Mouse (Mus musculus) E14TG2a.4 (cell line): ENCODE data around the gene Snrpa.

Source experiments
- H3K27me3 ChIP-seq: 2 replicates; pipeline ENCODE4 v1.6.1; 2014; ENCODE audit warnings: low read length, control low read depth; ENCODE audit not compliant: insufficient read depth
- H3K36me3 ChIP-seq: 2 replicates; pipeline ENCODE4 v1.6.1; 2014; ENCODE audit warnings: low read length, control low read depth; ENCODE audit not compliant: insufficient read depth
- H3K4me1 ChIP-seq: replicated peaks from 2 replicates; pipeline ENCODE4 v1.6.1; 2014; ENCODE audit warnings: low read depth, low read length, control low read depth
- H3K4me3 ChIP-seq: replicated peaks from 2 replicates; pipeline ENCODE4 v1.5.1; 2014; ENCODE audit warnings: mild to moderate bottlenecking, low read length
- H3K9me3 ChIP-seq: 2 replicates; pipeline ENCODE4 v1.6.1; 2014; ENCODE audit warnings: low read length, control low read depth
- CTCF ChIP-seq: conservative IDR thresholded peaks from 2 replicates; pipeline ENCODE4 v1.5.1; 2014; ENCODE audit warnings: low read length
- NANOG ChIP-seq: IDR thresholded peaks from 2 replicates; pipeline ENCODE4 v1.6.1; 2014; ENCODE audit warnings: borderline replicate concordance, low read length, mixed read lengths
- POU5F1 ChIP-seq: IDR thresholded peaks from 2 replicates; pipeline ENCODE4 v1.6.1; 2014; ENCODE audit warnings: low read length, borderline replicate concordance

Snrpa gene

GRCm38 (mm10) chr7:27231693-27232331 is 35.7 kb upstream of the Snrpa start:
- H3K4me3 ChIP-seq = no peak overlapping the region
- H3K27me3 ChIP-seq = peaks cover 5% of the 10 kb centered on the region
- H3K4me1 ChIP-seq = peaks cover 64% of the 10 kb centered on the region
- TF ChIP-seq CTCF = no peak
- TF ChIP-seq POU5F1 = no peak
- no peak for TF ChIP-seq NANOG
- H3K9me3 ChIP-seq = no peaks in the 10 kb centered on the region
- H3K36me3 ChIP-seq = no peaks in the 10 kb centered on the region

- H3K27me3 ChIP-seq = peaks cover 5% of the 10 kb centered on the region
- peaks cover 74% of the 10 kb centered on the region for H3K4me1 ChIP-seq
- no peaks in the 10 kb centered on the region for H3K9me3 ChIP-seq
- H3K4me3 ChIP-seq = no peak overlapping the region
- H3K36me3 ChIP-seq = peaks cover 4% of the 10 kb centered on the region
- TF ChIP-seq NANOG (no peak), POU5F1 (no peak), CTCF (peak; percentile 84)
These were observed 34.7 kb upstream of the Snrpa start for GRCm38 (mm10) chr7:27230781-27231180.

GRCm38 (mm10) chr7:27228865-27229264 is 32.8 kb upstream of the Snrpa start:
- Histone ChIP-seq H3K4me1 (peaks cover 79% of the 10 kb centered on the region), H3K4me3 (peak overlapping the region; percentile 95), H3K27me3 (peaks cover 5% of the 10 kb centered on the region), H3K36me3 (peaks cover 17% of the 10 kb centered on the region), H3K9me3 (no peaks in the 10 kb centered on the region)
- TF ChIP-seq NANOG (no peak), POU5F1 (no peak), CTCF (no peak)

GRCm38 (mm10) chr7:27228281-27228821 is 32.3 kb upstream of the Snrpa start, which contains the start of gene Itpkc:
Itpkc (minus strand) TSS chr7:27228661.
- peaks cover 17% of the 10 kb centered on the region for H3K36me3 ChIP-seq
- peaks cover 79% of the 10 kb centered on the region for H3K4me1 ChIP-seq
- TF ChIP-seq NANOG (no peak), POU5F1 (no peak), CTCF (no peak)
- no peaks in the 10 kb centered on the region for H3K9me3 ChIP-seq
- H3K4me3 ChIP-seq = peak within 1 kb of the TSS; percentile 95
- peaks cover 5% of the 10 kb centered on the region for H3K27me3 ChIP-seq

- no peaks in the 10 kb centered on the region for H3K9me3 ChIP-seq
- peaks cover 84% of the 10 kb centered on the region for H3K4me1 ChIP-seq
- TF ChIP-seq NANOG = no peak
- TF ChIP-seq CTCF = no peak
- no peak for TF ChIP-seq POU5F1
- H3K27me3 ChIP-seq = peaks cover 5% of the 10 kb centered on the region
- H3K36me3 ChIP-seq = peaks cover 23% of the 10 kb centered on the region
- peak overlapping the region; percentile 95 for H3K4me3 ChIP-seq
These were observed 31.6 kb upstream of the Snrpa start for GRCm38 (mm10) chr7:27227676-27228075.

- H3K27me3 ChIP-seq = peaks cover 5% of the 10 kb centered on the region
- TF ChIP-seq POU5F1 (no peak), NANOG (no peak), CTCF (no peak)
- H3K4me3 ChIP-seq = peak overlapping the region; percentile 95
These were observed 31.2 kb upstream of the Snrpa start for GRCm38 (mm10) chr7:27227276-27227675.

GRCm38 (mm10) chr7:27224877-27225575 is 29.0 kb upstream of the Snrpa start:
- Histone ChIP-seq H3K4me3 (peak overlapping the region; percentile 32), H3K36me3 (peaks cover 38% of the 10 kb centered on the region), H3K9me3 (no peaks in the 10 kb centered on the region), H3K27me3 (peaks cover 5% of the 10 kb centered on the region), H3K4me1 (peaks cover 88% of the 10 kb centered on the region)
- no peak for TF ChIP-seq CTCF
- TF ChIP-seq NANOG = no peak
- TF ChIP-seq POU5F1 = no peak

More at GRCm38 (mm10) chr7:27227276-27227675, 31.2 kb upstream of the Snrpa start:
- H3K36me3 ChIP-seq = peaks cover 27% of the 10 kb centered on the region
- H3K9me3 ChIP-seq = no peaks in the 10 kb centered on the region
- H3K4me1 ChIP-seq = peaks cover 84% of the 10 kb centered on the region

GRCm38 (mm10) chr7:27222538-27222937 is 26.5 kb upstream of the Snrpa start:
- TF ChIP-seq NANOG (no peak), CTCF (no peak)
- Histone ChIP-seq H3K27me3 (peaks cover 5% of the 10 kb centered on the region), H3K36me3 (peaks cover 61% of the 10 kb centered on the region), H3K4me3 (no peak overlapping the region), H3K4me1 (peaks cover 86% of the 10 kb centered on the region), H3K9me3 (no peaks in the 10 kb centered on the region)

GRCm38 (mm10) chr7:27221939-27222338 is 25.9 kb upstream of the Snrpa start:
- TF ChIP-seq POU5F1 (no peak), NANOG (no peak), CTCF (no peak)
- peaks cover 65% of the 10 kb centered on the region for H3K36me3 ChIP-seq
- H3K4me1 ChIP-seq = peaks cover 80% of the 10 kb centered on the region
- no peaks in the 10 kb centered on the region for H3K9me3 ChIP-seq
- no peaks in the 10 kb centered on the region for H3K27me3 ChIP-seq
- H3K4me3 ChIP-seq = no peak overlapping the region
